Mouse (Mus musculus) C2C12 (cell line): ENCODE results near the gene Syngr4.

Experiments
- CEBPB ChIP-seq: IDR thresholded peaks from one replicate; pipeline ENCODE4 v1.6.1; 2011; ENCODE audit warnings: low read depth, mild to moderate bottlenecking, control low read depth, moderate library complexity
- CTCF ChIP-seq: IDR thresholded peaks from one replicate; pipeline ENCODE4 v1.5.1; 2011; ENCODE audit not compliant: control insufficient read depth, insufficient read depth, insufficient read length
- MAX ChIP-seq: IDR thresholded peaks from one replicate; pipeline ENCODE4 v1.6.1; 2011; ENCODE audit warnings: mild to moderate bottlenecking, control low read depth
- MYOD1 ChIP-seq: IDR thresholded peaks from one replicate; pipeline ENCODE4 v1.6.1; 2011; ENCODE audit warnings: low read depth; ENCODE audit not compliant: control insufficient read depth, insufficient read length
- MYOG ChIP-seq: IDR thresholded peaks from one replicate; pipeline ENCODE4 v1.6.1; 2011; ENCODE audit not compliant: control insufficient read depth, insufficient read length; ENCODE audit errors: extremely low read depth
- USF1 ChIP-seq: IDR thresholded peaks from one replicate; pipeline ENCODE4 v1.6.1; 2011; ENCODE audit warnings: low read depth, mild to moderate bottlenecking, control low read depth, moderate library complexity

DNA sequence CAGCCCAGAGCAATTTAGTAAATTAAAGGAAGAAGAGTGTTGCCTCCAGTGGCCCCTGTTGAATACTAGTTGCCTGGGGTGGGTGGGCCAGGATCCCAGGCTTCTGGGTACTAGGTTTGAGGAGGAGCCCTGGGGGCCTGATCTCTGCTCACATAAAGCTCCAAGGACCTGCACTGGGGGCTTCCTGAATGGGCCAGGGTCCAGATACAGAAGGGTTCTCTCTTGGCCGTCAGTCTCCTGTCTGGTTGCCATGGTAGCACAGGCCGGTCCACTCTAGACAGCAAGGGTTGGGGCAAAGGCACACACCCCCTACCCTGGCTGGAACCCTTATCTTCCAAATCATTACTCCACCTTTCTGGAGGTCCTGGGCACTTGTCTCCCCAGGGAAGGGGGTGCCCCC lies 28.6 kb downstream of the Syngr4 start:
- TF ChIP-seq CTCF (no peak), MYOG (no peak), MYOD1 (no peak), USF1 (no peak), MAX (no peak), CEBPB (no peak)
